Mouse (Mus musculus): ENCODE data around the gene Grk3. TPM values are rescaled to one million over a fixed set of nuclear protein-coding genes. Genes with fewer than 3 reads are reported as not detected.

The Grk3 gene
- 4.2 and 4.5 TPM in 2 replicates for total RNA-seq (2012; rRNA removed)

- H3K27ac ChIP-seq (ENCODE audit: insufficient read depth, low read depth, low read length, poor library complexity, severe bottlenecking), result no peak within 1 kb of the TSS
- in situ Hi-C loops (cut with MboI; ENCODE audit: low sequenced_read_pairs in 2 of 2, unreplicated experiment in 2 of 2), result no loop called here
Observed at GRCm38 (mm10) chr5:113015236-113016061, at the start of gene Grk3. Grk3 (minus strand) TSS chr5:113015791.

GRCm38 (mm10) chr5:113054308-113054707 is 38.7 kb upstream of the Grk3 start:
- peak; percentile 66 for DNase-seq (ENCODE audit: low read depth, low spot score)
- no peaks in the 10 kb centered on the region for H3K36me3 ChIP-seq (ENCODE audit: control insufficient read depth, insufficient read depth, low read length, poor library complexity, severe bottlenecking)
- peaks cover 0 to 2% of the 10 kb centered on the region in 2 experiments; a peak in 1 of 4 replicates for H3K4me1 ChIP-seq (ENCODE audit: control insufficient read depth in 2 of 2, insufficient read depth in 2 of 2, low read length in 2 of 2, poor library complexity in 1 of 2)
- H3K9ac ChIP-seq (ENCODE audit: insufficient read depth, low read depth, low read length, poor library complexity, severe bottlenecking), result no peak overlapping the region
- no peak overlapping the region for H3K4me3 ChIP-seq (ENCODE audit: insufficient read depth in 1 of 2, low read depth in 1 of 2, low read length in 2 of 2, poor library complexity in 1 of 2, severe bottlenecking in 1 of 2)
- TF ChIP-seq ZC3H11A (IDR thresholded peaks at IDR 0.05; ENCODE audit: borderline replicate concordance, low read depth, low read length), result peak; percentile 81
- no peak for TF ChIP-seq ZNF384 (IDR thresholded peaks at IDR 0.05; ENCODE audit: low read depth, low read length)
- TF ChIP-seq MAFK (IDR thresholded peaks at IDR 0.05; ENCODE audit: insufficient read depth, low read depth, low read length), result no peak
- no peak for TF ChIP-seq CHD2 (IDR thresholded peaks at IDR 0.05; ENCODE audit: low read depth, low read length)
- TF ChIP-seq HCFC1 (IDR thresholded peaks at IDR 0.05; ENCODE audit: borderline replicate concordance, insufficient read depth, low read length), result no peak
- no peaks in the 10 kb centered on the region for H3K9me3 ChIP-seq (ENCODE audit: control insufficient read depth, insufficient read depth, low read depth, low read length)
- no peak overlapping the region for H3K27ac ChIP-seq (ENCODE audit: insufficient read depth, low read depth, low read length, poor library complexity, severe bottlenecking)
- in situ Hi-C loops (cut with MboI; ENCODE audit: low sequenced_read_pairs in 2 of 2, unreplicated experiment in 2 of 2), result loop anchor here (5.0 to 25.0 kb wide), 4 partner anchors 170 to 617 kb away; partner anchors contain the start of gene Gm6588 (in 1 of the 2)

More at GRCm38 (mm10) chr5:113015236-113016061, at the start of gene Grk3:
- no peaks in the 10 kb centered on the region for H3K36me3 ChIP-seq (ENCODE audit: control insufficient read depth, insufficient read depth, low read length, poor library complexity, severe bottlenecking)
- TF ChIP-seq HCFC1 (IDR thresholded peaks at IDR 0.05; ENCODE audit: borderline replicate concordance, insufficient read depth, low read length), result no peak
- no peak for TF ChIP-seq MAFK (IDR thresholded peaks at IDR 0.05; ENCODE audit: insufficient read depth, low read depth, low read length)
- no peak for TF ChIP-seq ZC3H11A (IDR thresholded peaks at IDR 0.05; ENCODE audit: borderline replicate concordance, low read depth, low read length)
- no peak for TF ChIP-seq ZNF384 (IDR thresholded peaks at IDR 0.05; ENCODE audit: low read depth, low read length)
- TF ChIP-seq CHD2 (IDR thresholded peaks at IDR 0.05; ENCODE audit: low read depth, low read length), result no peak
- peak within 1 kb of the TSS; percentile 79 for H3K9ac ChIP-seq (ENCODE audit: insufficient read depth, low read depth, low read length, poor library complexity, severe bottlenecking)
- no peaks in the 10 kb centered on the region for H3K9me3 ChIP-seq (ENCODE audit: control insufficient read depth, insufficient read depth, low read depth, low read length)
- H3K4me1 ChIP-seq (ENCODE audit: control insufficient read depth in 2 of 2, insufficient read depth in 2 of 2, low read length in 2 of 2, poor library complexity in 1 of 2), result peaks cover 0 to 9% of the 10 kb centered on the region in 2 experiments; a peak in 2 of 4 replicates
- H3K4me3 ChIP-seq (ENCODE audit: insufficient read depth in 1 of 2, low read depth in 1 of 2, low read length in 2 of 2, poor library complexity in 1 of 2, severe bottlenecking in 1 of 2), result peak within 1 kb of the TSS; percentile 81 to 83
- peak; percentile 70 for DNase-seq (ENCODE audit: low read depth, low spot score)

- Histone ChIP-seq H3K9ac (ENCODE audit: insufficient read depth, low read depth, low read length, poor library complexity, severe bottlenecking) (no peak overlapping the region), H3K9me3 (ENCODE audit: control insufficient read depth, insufficient read depth, low read depth, low read length) (no peaks in the 10 kb centered on the region), H3K36me3 (ENCODE audit: control insufficient read depth, insufficient read depth, low read length, poor library complexity, severe bottlenecking) (no peaks in the 10 kb centered on the region), H3K27ac (ENCODE audit: insufficient read depth, low read depth, low read length, poor library complexity, severe bottlenecking) (no peak overlapping the region), H3K4me3 (ENCODE audit: insufficient read depth in 1 of 2, low read depth in 1 of 2, low read length in 2 of 2, poor library complexity in 1 of 2, severe bottlenecking in 1 of 2) (no peak overlapping the region), H3K4me1 (ENCODE audit: control insufficient read depth in 2 of 2, insufficient read depth in 2 of 2, low read length in 2 of 2, poor library complexity in 1 of 2) (peaks cover 0 to 2% of the 10 kb centered on the region in 2 experiments; a peak in 1 of 4 replicates)
- TF ChIP-seq HCFC1 (IDR thresholded peaks at IDR 0.05; ENCODE audit: borderline replicate concordance, insufficient read depth, low read length), result no peak
- TF ChIP-seq MAFK (IDR thresholded peaks at IDR 0.05; ENCODE audit: insufficient read depth, low read depth, low read length), result no peak
- TF ChIP-seq ZC3H11A (IDR thresholded peaks at IDR 0.05; ENCODE audit: borderline replicate concordance, low read depth, low read length), result no peak
- TF ChIP-seq CHD2 (IDR thresholded peaks at IDR 0.05; ENCODE audit: low read depth, low read length), result no peak
- TF ChIP-seq ZNF384 (IDR thresholded peaks at IDR 0.05; ENCODE audit: low read depth, low read length), result no peak
- in situ Hi-C loops (cut with MboI; ENCODE audit: low sequenced_read_pairs in 2 of 2, unreplicated experiment in 2 of 2), result loop anchor here (5.0 to 25.0 kb wide), 4 partner anchors 166 to 613 kb away; partner anchors contain the start of gene Gm6588 (in 1 of the 2)
- DNase-seq (ENCODE audit: low read depth, low spot score), result no peak
Observed at GRCm38 (mm10) chr5:113050581-113051185, 35.1 kb upstream of the Grk3 start.

- in situ Hi-C loops (cut with MboI; ENCODE audit: low sequenced_read_pairs in 2 of 2, unreplicated experiment in 2 of 2), result loop anchor here (5.0 to 25.0 kb wide), 4 partner anchors 165 to 613 kb away; partner anchors contain the start of gene Gm6588 (in 1 of the 2)
- H3K4me3 ChIP-seq (ENCODE audit: insufficient read depth in 1 of 2, low read depth in 1 of 2, low read length in 2 of 2, poor library complexity in 1 of 2, severe bottlenecking in 1 of 2), result no peak overlapping the region
- DNase-seq (ENCODE audit: low read depth, low spot score), result no peak
- no peak for TF ChIP-seq HCFC1 (IDR thresholded peaks at IDR 0.05; ENCODE audit: borderline replicate concordance, insufficient read depth, low read length)
- TF ChIP-seq ZC3H11A (IDR thresholded peaks at IDR 0.05; ENCODE audit: borderline replicate concordance, low read depth, low read length), result no peak
- no peak for TF ChIP-seq CHD2 (IDR thresholded peaks at IDR 0.05; ENCODE audit: low read depth, low read length)
- H3K4me1 ChIP-seq (ENCODE audit: control insufficient read depth in 2 of 2, insufficient read depth in 2 of 2, low read length in 2 of 2, poor library complexity in 1 of 2), result peaks cover 0 to 5% of the 10 kb centered on the region in 2 experiments; a peak in 1 of 4 replicates
- H3K36me3 ChIP-seq (ENCODE audit: control insufficient read depth, insufficient read depth, low read length, poor library complexity, severe bottlenecking), result no peaks in the 10 kb centered on the region
- no peak overlapping the region for H3K9ac ChIP-seq (ENCODE audit: insufficient read depth, low read depth, low read length, poor library complexity, severe bottlenecking)
- no peaks in the 10 kb centered on the region for H3K9me3 ChIP-seq (ENCODE audit: control insufficient read depth, insufficient read depth, low read depth, low read length)
- H3K27ac ChIP-seq (ENCODE audit: insufficient read depth, low read depth, low read length, poor library complexity, severe bottlenecking), result no peak overlapping the region
Observed at GRCm38 (mm10) chr5:113049876-113050275, 34.3 kb upstream of the Grk3 start.
